Mouse (Mus musculus): ENCODE results near the gene Chst8. TPM values are rescaled to one million over a fixed set of nuclear protein-coding genes. Genes with fewer than 3 reads are reported as not detected.

The Chst8 gene
- polyA plus RNA-seq, 1 experiment = 3.0 TPM

- DNase-seq (ENCODE audit: low read depth, low spot score) = no peak
These were observed 166.2 kb downstream of the Chst8 start for GRCm38 (mm10) chr7:34646144-34646795.

GRCm38 (mm10) chr7:34645623-34646022 is 166.9 kb downstream of the Chst8 start:
- WGBS = 93% methylated on average over 2 of the region's 2 CpGs
- no peak for DNase-seq (ENCODE audit: low read depth, low spot score)

More at GRCm38 (mm10) chr7:34646144-34646795, 166.2 kb downstream of the Chst8 start:
- 87% methylated on average over 12 of the region's 12 CpGs for WGBS

- DNase-seq (ENCODE audit: low read depth, low spot score) = no peak
- WGBS = 90% methylated on average over 18 of the region's 18 CpGs
These were observed 167.9 kb downstream of the Chst8 start for GRCm38 (mm10) chr7:34644591-34644990.

GRCm38 (mm10) chr7:34643329-34643728 is 169.2 kb downstream of the Chst8 start:
- no peak for DNase-seq (ENCODE audit: low read depth, low spot score)
- 70% methylated on average over 6 of the region's 6 CpGs for WGBS

DNA sequence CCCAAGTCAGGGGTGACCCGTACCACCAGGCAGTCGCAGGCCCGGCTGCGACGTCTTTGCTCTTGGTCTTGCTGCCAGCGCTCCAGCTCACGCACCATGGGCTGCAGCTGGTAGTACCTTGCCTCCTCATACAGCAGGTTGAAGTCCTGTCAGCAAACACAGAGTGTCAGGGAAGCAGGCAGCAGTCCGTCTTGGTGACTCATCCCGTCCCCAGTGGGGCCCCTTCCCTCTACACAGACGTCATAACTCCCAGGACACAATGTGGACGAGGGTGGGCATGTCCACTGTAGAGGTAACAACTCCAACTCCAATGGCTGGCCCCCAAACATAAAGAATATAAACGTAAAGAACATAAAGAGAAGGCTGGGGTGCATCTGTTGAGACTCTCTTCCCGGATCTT is 170.5 kb downstream of the Chst8 start:
- WGBS = 82% methylated on average over 13 of the region's 13 CpGs
- no peak for DNase-seq (ENCODE audit: low read depth, low spot score)

DNA sequence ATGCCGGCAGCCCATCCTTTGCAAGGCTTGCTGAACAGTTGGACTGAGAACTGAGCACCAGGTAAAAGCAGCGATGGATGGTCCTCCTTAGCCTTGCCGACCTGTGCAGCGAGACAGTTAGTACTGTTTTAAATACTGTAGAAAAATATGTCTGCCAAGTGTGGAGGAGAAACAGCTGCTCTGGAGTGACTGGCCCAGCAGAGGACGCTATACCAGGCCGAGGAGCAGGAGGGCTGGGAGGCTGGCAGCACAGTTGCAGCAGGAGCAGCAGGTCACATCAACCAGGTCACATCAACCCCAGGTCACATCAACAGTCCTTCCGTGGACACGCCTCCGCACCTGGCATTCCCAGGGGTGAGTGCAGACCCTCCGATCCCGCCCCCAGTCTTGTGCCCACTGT is 172.7 kb downstream of the Chst8 start:
- 92% methylated on average over 11 of the region's 11 CpGs for WGBS
- DNase-seq (ENCODE audit: low read depth, low spot score) = no peak

GRCm38 (mm10) chr7:34636661-34637060 is 175.8 kb downstream of the Chst8 start:
- WGBS = 71% methylated on average over 4 of the region's 4 CpGs
- no peak for DNase-seq (ENCODE audit: low read depth, low spot score)

DNA sequence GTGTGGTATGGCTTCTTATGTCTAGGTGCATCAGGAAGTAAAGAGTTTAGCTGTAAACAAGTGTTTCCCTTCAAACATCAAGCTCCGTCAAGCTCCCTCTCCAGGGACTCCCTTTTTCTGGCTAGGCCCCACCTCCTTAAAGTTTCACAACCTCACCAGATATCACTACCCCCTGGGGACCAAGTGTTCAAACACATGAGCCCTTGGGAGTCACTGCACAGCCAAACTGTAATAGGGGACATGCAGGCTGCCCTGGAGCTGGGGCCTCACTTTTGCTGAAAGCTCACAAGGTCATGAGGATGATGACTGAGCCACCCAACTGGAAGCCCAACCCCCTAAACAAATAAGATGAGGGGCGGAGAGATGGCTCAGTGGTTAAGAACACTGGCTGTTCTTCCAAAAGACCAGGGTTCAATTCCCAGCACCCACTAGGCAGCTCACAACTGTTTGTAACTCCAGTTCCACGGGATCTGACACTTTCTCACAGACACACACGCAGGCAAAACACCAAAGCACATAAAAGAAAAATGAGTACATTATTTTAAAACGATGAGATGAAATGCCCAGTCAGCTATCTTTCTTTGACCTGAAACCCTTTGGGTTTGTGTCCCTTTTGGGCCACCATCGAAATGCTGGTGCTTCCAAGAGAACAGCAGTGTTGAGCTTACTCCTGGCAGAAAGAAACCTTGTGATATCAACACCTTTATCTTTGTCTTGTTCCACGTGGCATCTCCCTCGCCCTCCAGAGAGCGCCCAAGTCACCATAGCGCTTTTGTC is 179.4 kb downstream of the Chst8 start:
- no peak for DNase-seq (ENCODE audit: low read depth, low spot score)
- WGBS = 79% methylated on average over 10 of the region's 10 CpGs

- DNase-seq (ENCODE audit: low read depth, low spot score) = no peak
- under 1% methylated on average over 34 of the region's 34 CpGs for WGBS
These were observed 182.1 kb downstream of the Chst8 start for GRCm38 (mm10) chr7:34630211-34631085.

GRCm38 (mm10) chr7:34629702-34630210 is 182.8 kb downstream of the Chst8 start:
- no peak for DNase-seq (ENCODE audit: low read depth, low spot score)
- WGBS = 45% methylated on average over 8 of the region's 8 CpGs

Other genes with a start within 250 kb of the Chst8 start
- 9.7 and 11.6 TPM in 2 replicates for gene Kctd15, start 156.0 kb downstream of the Chst8 start, polyA plus RNA-seq (2012; rRNA removed)
- 317 and 681 TPM in 2 replicates for gene Pepd, start 99.7 kb upstream of the Chst8 start, polyA plus RNA-seq (2012; rRNA removed)
- 9.2 and 14.2 TPM in 2 replicates for gene Cebpg, start 243.9 kb upstream of the Chst8 start, polyA plus RNA-seq (2012; rRNA removed)